Mouse (Mus musculus): Measurements from ENCODE around the gene Stxbp3.

GRCm38 (mm10) chr3:108796386-108796785, 43.9 kb downstream of the Stxbp3 start:
- TF ChIP-seq POLR2A (IDR thresholded peaks at IDR 0.05; ENCODE audit: borderline replicate concordance, insufficient read depth, low read length) (no peak), CTCF (IDR thresholded peaks at IDR 0.05; ENCODE audit: borderline replicate concordance, insufficient read depth, low read depth, low read length) (no peak)
